Mouse (Mus musculus) ES-E14 (cell line): ENCODE results near the gene Amot. TPM values are rescaled to one million over a fixed set of nuclear protein-coding genes. Genes with fewer than 3 reads are reported as not detected.

Experiments used
- DNase-seq: peaks from one replicate; pipeline ENCODE4 v3.0.0-alpha.2; 2013; ENCODE audit warnings: low read depth, low spot score
- H3K27ac ChIP-seq: 2 replicates; pipeline ENCODE4 v1.5.1; 2012; ENCODE audit warnings: low read depth, mild to moderate bottlenecking, low read length, moderate library complexity, mixed read lengths; ENCODE audit not compliant: poor library complexity, insufficient read depth, severe bottlenecking
- H3K36me3 ChIP-seq: 2 replicates; pipeline ENCODE4 v1.6.1; 2012; ENCODE audit warnings: mild to moderate bottlenecking, low read length, moderate library complexity, mixed read lengths; ENCODE audit not compliant: control insufficient read depth, poor library complexity, insufficient read depth, severe bottlenecking
- H3K4me1 ChIP-seq, 2 experiments: fragments of 150-350 bp in 1 of 2; sonication (generic) in 1 of 2; 2 replicates each; pipeline ENCODE4 v1.6.1; 2012; ENCODE audit warnings: low read length in 2 of 2, mild to moderate bottlenecking in 1 of 2, mixed read lengths in 1 of 2; ENCODE audit not compliant: control insufficient read depth in 2 of 2, insufficient read depth in 2 of 2, poor library complexity in 1 of 2
- H3K4me3 ChIP-seq, 2 experiments: fragments of 150-350 bp in 1 of 2; sonication (generic) in 1 of 2; 2 replicates each; pipeline ENCODE4 v1.5.1; 2012; ENCODE audit warnings: low read length in 2 of 2, low read depth in 1 of 2, mild to moderate bottlenecking in 1 of 2, mixed read lengths in 1 of 2; ENCODE audit not compliant: insufficient read depth in 1 of 2, poor library complexity in 1 of 2, severe bottlenecking in 1 of 2
- H3K9ac ChIP-seq: 2 replicates; pipeline ENCODE4 v1.6.1; 2012; ENCODE audit warnings: low read depth, mild to moderate bottlenecking, low read length, mixed read lengths; ENCODE audit not compliant: poor library complexity, insufficient read depth, severe bottlenecking
- H3K9me3 ChIP-seq: fragments of 150-350 bp; sonication (generic); 2 replicates; pipeline ENCODE4 v1.6.1; 2012; ENCODE audit warnings: low read depth, mild to moderate bottlenecking, low read length; ENCODE audit not compliant: control insufficient read depth, insufficient read depth
- CHD2 ChIP-seq: IDR thresholded peaks from 2 replicates; pipeline ENCODE4 v1.6.1; 2014; ENCODE audit warnings: mild to moderate bottlenecking, low read depth, low read length, inconsistent platforms
- HCFC1 ChIP-seq: IDR thresholded peaks from 2 replicates; pipeline ENCODE4 v1.6.1; 2012; ENCODE audit warnings: low read length, inconsistent platforms, borderline replicate concordance; ENCODE audit not compliant: insufficient read depth
- MAFK ChIP-seq: IDR thresholded peaks from 2 replicates; pipeline ENCODE4 v1.6.1; 2014; ENCODE audit warnings: mild to moderate bottlenecking, low read depth, low read length, inconsistent platforms; ENCODE audit not compliant: insufficient read depth
- ZC3H11A ChIP-seq: IDR thresholded peaks from 2 replicates; pipeline ENCODE4 v1.6.1; 2012; ENCODE audit warnings: low read depth, mild to moderate bottlenecking, inconsistent platforms, low read length, borderline replicate concordance
- ZNF384 ChIP-seq: IDR thresholded peaks from 2 replicates; pipeline ENCODE4 v1.6.1; 2012; ENCODE audit warnings: low read depth, low read length, inconsistent platforms
- in situ Hi-C, 2 experiments: fragments of 600-800 bp; cut with MboI; formaldehyde crosslinking; loops; one replicate each; pipeline ENCODE4 v1.15.1; 2025; ENCODE audit warnings: low sequenced_read_pairs in 2 of 2, inconsistent platforms in 1 of 2; ENCODE audit not compliant: unreplicated experiment in 2 of 2
- total RNA-seq: library from RNA; depleted of rRNA; stranded (reverse); fragments of 300-350 nt; gene quantifications from 2 replicates; pipeline ENCODE4 v1.2.3, GENCODE M21; 2012; rRNA removed

Amot gene
- total RNA-seq, result 6.9 and 15.4 TPM in 2 replicates

DNA sequence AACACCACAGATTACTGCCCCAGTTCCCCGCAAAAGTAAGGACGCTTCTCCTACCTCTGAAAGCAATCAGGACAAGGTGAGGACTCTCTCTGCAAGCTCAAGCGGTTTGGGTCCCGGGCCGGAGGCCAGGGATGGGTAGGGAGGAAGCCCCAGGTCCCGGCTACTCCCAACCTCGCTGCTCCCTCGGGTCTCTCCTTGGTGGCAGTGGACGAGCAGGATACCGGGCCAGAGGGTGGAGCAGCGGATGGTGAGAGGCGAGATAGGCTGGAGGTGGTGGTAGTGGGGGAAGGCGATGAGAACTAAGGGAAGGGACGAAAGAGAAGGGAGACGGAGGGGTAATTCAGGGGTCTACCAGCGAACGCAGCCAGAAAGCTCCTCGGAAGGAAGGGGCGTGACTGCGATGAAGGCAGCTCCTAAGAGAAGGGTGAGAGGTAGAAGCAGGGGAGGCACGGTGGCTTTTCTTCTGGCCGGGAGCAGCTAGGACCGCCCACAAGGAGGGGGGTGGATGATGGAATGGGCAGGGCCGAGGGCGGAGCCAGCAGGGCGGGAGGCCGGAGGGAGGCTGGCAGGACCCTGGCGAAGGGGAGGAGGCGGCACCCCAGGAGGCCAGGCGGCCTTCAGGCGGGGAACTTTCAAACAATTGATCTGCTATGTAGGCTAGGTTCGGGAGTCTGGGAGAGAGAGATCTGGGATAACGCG, at the start of gene Amot:
Gene Amot, minus strand, starts transcription at position 465 of the 699 bp plus-strand sequence.
- peak; percentile 59 for DNase-seq
- no peak within 1 kb of the TSS for H3K27ac ChIP-seq

GRCm38 (mm10) chrX:145545060-145545459, 40.1 kb upstream of the Amot start:
- Histone ChIP-seq H3K4me1 (no peaks in the 10 kb centered on the region), H3K9me3 (no peaks in the 10 kb centered on the region), H3K4me3 (no peak overlapping the region), H3K9ac (no peak overlapping the region), H3K36me3 (no peaks in the 10 kb centered on the region), H3K27ac (no peak overlapping the region)
- no peak for DNase-seq
- in situ Hi-C loops, result no loop called here
- TF ChIP-seq MAFK (no peak), ZNF384 (no peak), ZC3H11A (no peak), CHD2 (no peak), HCFC1 (no peak)

More for the DNA sequence above, at the start of gene Amot:
- no peak for TF ChIP-seq CHD2
- TF ChIP-seq ZNF384, result no peak
- TF ChIP-seq HCFC1, result no peak
- no peak for TF ChIP-seq ZC3H11A
- no peak for TF ChIP-seq MAFK
- H3K4me3 ChIP-seq, result peak within 1 kb of the TSS; percentile 68 to 80
- H3K4me1 ChIP-seq, result no peaks in the 10 kb centered on the region
- H3K9me3 ChIP-seq, result no peaks in the 10 kb centered on the region
- in situ Hi-C loops, result no loop called here
- no peaks in the 10 kb centered on the region for H3K36me3 ChIP-seq
- H3K9ac ChIP-seq, result peak within 1 kb of the TSS; percentile 70

DNA sequence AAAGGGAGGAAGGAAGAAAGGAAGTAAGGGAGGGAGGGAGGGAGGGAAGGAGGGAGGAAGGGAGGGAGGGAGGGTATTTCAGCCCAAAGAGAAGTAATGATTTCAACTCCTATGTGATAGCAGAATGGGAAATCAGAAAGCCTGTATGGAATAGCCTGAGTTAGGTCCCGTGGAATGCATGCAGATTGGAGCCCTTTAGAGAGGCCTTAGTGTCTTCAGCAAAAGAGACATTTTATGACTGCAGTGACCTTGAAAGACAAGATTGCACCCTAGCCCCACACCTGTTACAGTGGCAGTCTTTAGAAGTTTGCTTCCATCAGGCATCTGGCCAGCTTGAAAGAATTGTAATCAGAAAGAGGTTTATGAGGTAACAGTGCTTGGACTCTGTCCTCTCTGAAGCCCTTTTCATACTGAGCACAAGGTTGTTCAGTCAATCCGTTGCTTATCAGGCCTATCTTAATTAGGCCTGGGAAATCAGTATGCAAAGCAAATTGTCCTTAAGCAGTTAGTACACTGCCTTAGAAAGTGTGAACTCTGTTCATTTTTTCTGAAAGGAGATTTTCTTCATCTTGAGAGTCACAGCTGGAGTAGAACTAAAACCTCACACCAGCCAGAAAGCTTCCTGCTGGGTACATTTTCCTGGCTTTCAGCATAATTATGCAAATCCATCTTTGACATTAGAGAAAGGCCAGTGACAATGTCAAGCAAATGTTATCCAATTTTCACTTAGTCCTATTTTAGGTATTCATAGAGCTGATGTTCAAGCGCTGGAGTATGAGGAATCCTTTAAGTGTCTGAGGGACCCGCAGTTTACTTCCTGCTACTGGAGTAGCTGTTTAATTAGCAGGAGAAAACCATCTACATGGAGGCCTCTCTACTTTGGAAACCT, 38.9 kb upstream of the Amot start:
- Histone ChIP-seq H3K4me1 (no peaks in the 10 kb centered on the region), H3K9me3 (no peaks in the 10 kb centered on the region), H3K27ac (no peak overlapping the region), H3K36me3 (no peaks in the 10 kb centered on the region), H3K4me3 (no peak overlapping the region), H3K9ac (no peak overlapping the region)
- TF ChIP-seq HCFC1 (no peak), ZC3H11A (no peak), MAFK (no peak), ZNF384 (no peak), CHD2 (no peak)
- in situ Hi-C loops, result no loop called here
- DNase-seq, result no peak

DNA sequence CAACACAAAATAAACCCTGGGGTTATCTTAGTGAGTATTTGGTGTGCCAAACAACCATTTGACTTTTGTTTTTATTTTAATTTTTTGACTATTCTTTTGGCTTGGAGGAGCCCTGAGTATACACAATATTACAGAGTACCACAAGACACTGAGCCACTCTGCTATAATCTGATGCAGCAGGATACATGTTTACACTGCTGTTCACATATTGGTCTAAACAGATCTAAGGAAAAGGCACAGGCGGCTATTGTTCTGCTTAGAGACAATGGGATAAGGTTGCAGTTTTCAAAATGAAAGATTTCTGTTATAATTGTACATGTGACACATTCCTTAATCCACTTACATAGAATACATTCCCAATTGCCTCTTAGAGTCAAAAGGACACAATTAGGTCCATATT, 36.1 kb upstream of the Amot start:
- in situ Hi-C loops, result no loop called here
- no peak overlapping the region for H3K4me3 ChIP-seq

More for the DNA sequence above, 36.1 kb upstream of the Amot start:
- TF ChIP-seq ZNF384 (no peak), CHD2 (no peak), ZC3H11A (no peak), MAFK (no peak), HCFC1 (no peak)
- Histone ChIP-seq H3K36me3 (no peaks in the 10 kb centered on the region), H3K27ac (no peak overlapping the region), H3K4me1 (no peaks in the 10 kb centered on the region), H3K9me3 (no peaks in the 10 kb centered on the region), H3K9ac (no peak overlapping the region)
- DNase-seq, result no peak
